Mouse (Mus musculus): Measurements from ENCODE around the gene Man1a. TPM values are rescaled to one million over a fixed set of nuclear protein-coding genes. Genes with fewer than 3 reads are reported as not detected.

The Man1a gene
- total RNA-seq, 2 experiments from 2014 or later = 23.4 to 25.8 TPM

GRCm38 (mm10) chr10:54017904-54018454 is 58.4 kb downstream of the Man1a start:
- DNase-seq (ENCODE audit: low spot score in 2 of 2) = no peak

- DNase-seq (ENCODE audit: low spot score in 2 of 2) = no peak
These were observed 62.2 kb downstream of the Man1a start for GRCm38 (mm10) chr10:54014116-54014758.

- DNase-seq (ENCODE audit: low spot score in 2 of 2) = no peak
These were observed 63.1 kb downstream of the Man1a start for GRCm38 (mm10) chr10:54013143-54013791.

DNA sequence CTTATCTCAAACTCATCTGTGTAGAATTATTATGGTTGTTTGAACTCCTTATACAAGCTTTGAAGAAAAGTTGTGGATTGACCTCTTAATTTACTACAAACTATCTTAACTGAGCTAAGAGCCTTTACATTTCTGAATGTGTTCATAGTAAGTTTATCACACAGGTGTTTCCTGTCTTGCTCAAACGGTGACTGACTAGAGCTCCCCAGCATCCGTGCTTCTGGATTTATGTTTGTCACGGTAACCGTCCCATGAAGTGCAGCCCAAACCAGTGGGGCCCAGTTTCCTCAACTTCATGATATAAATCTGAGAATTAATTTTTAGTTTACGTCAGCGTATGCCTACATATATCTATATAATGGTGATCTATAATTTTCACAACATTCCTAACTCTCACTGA is 67.3 kb downstream of the Man1a start:
- no peak for DNase-seq (ENCODE audit: low spot score in 2 of 2)

DNA sequence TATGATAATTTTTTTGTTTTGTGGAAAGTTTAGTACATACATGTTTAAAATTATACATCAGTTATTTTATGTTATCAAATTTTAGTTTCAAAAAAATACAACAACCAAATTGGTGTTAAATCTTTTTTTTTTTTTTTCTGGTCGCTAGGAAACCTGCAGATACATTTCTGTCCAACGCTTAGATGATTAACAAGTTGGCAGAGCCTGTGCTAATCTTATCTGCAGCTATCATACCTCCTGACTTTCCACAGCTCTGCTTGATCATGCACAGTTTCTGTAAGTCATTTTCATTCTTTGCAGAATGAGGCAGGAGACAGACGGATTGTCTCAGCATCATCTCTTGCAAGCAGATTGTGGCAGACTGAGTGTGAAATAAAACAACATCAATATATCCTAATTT is 69.5 kb downstream of the Man1a start:
- DNase-seq (ENCODE audit: low spot score in 2 of 2) = no peak

- no peak for DNase-seq (ENCODE audit: low spot score in 2 of 2)
These were observed 70.6 kb downstream of the Man1a start for GRCm38 (mm10) chr10:54005847-54006246.

GRCm38 (mm10) chr10:54002936-54003335 is 73.5 kb downstream of the Man1a start:
- no peak for DNase-seq (ENCODE audit: low spot score in 2 of 2)

- no peak for DNase-seq (ENCODE audit: low spot score in 2 of 2)
These were observed 79.1 kb downstream of the Man1a start for GRCm38 (mm10) chr10:53997301-53997700.

DNA sequence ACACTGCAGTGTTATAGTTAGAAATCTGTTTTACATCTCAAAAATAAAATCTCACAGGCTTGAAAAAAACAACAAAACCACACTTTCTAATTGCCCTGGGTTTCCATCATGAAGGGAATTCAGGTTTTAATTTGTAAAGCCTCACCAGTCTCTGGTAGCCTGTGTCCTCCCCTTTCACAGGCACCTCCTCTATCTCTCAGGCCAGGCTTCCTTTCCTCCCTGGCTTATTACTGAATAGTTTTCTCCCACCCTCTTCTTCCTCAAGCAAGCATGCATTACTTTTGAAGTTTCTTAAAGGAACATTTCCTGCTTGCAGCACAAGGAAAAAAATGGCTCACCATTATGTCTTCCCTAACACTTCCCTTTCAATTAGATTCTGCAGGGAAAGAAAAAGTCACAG is 80.2 kb downstream of the Man1a start:
- DNase-seq (ENCODE audit: low spot score in 2 of 2) = no peak

DNA sequence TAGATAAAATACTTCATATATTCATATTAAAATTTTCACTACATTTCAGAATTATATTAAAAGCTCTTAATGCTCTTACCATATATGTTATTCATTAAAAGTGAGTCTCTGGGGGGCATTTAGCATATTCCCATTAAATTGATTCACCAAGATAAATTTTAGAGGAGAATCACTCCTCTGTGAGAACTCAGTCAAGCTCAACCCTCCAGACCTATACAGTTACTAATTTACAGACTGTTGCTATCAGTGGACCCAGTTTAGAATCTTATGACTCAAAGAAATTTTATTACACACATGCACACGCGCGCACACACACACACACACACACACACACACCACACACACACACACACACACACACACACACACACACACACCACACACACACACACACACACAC is 81.8 kb downstream of the Man1a start:
- DNase-seq (ENCODE audit: low spot score in 2 of 2) = no peak

DNA sequence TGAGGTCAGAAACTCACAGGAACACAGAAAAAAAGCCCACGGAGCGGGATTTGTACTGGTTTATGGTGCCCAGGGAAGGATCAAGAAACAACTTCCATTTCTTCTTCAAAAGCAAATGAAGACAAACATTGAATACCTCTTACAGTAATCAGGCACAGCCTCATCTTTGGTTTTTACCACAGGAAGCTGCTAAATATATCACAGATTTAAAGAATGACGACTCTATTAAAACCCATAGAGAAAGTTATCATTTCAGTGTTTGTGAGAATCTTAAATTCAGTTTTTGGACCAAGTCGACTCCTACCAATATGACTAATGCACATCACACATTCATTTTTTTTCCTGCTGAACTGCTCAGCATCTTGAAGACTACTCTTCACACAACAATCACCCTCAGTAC is 86.0 kb downstream of the Man1a start:
- DNase-seq (ENCODE audit: low spot score in 2 of 2) = no peak

DNA sequence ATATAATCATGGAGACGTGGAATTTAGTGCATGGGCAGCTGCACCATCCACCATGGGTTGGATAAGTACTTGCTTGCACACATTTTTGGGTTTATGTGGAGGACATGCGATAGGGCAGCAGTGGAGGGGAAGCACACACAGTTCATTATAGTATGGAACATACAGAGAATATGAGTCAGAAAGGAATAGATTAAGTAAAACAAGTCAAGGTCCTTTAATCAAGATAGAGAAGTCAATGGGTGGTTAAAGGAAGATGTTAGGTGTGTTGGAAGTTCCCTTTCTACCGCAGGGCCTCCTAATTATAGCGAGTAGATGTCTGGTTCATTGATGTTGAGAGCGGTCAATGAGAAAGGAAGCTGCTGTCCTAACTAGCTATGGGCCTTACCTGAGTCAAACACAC is 91.5 kb downstream of the Man1a start:
- DNase-seq (ENCODE audit: low spot score in 2 of 2) = no peak

- DNase-seq (ENCODE audit: low spot score in 2 of 2) = no peak
These were observed 92.3 kb downstream of the Man1a start for GRCm38 (mm10) chr10:53984086-53984485.

GRCm38 (mm10) chr10:53978647-53979046 is 97.8 kb downstream of the Man1a start:
- no peak for DNase-seq (ENCODE audit: low spot score in 2 of 2)

GRCm38 (mm10) chr10:53974180-53974579 is 102.2 kb downstream of the Man1a start:
- no peak for DNase-seq (ENCODE audit: low spot score in 2 of 2)

DNA sequence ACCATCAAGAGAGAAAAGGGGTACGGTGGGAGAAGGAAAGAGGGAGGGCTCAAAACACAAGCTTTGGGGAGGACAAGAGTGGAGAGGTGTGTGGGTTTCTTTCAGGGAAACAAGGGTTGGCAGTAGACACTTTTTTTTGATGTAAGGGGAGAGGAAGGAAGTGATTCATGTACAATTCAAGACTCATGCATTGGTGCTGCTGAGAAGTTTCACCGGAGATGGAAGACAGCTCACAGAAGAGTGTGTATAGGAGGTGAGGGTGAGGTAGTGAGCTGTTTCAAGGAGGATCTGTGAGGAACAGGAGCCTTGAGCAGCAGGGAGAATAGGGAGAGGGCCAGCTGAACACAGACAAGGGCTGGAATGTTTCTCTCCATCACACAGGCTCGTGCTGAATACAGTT is 116.7 kb downstream of the Man1a start:
- no peak for DNase-seq (ENCODE audit: low spot score in 2 of 2)

GRCm38 (mm10) chr10:53941597-53941996 is 134.8 kb downstream of the Man1a start:
- DNase-seq (ENCODE audit: low spot score in 2 of 2) = no peak

DNA sequence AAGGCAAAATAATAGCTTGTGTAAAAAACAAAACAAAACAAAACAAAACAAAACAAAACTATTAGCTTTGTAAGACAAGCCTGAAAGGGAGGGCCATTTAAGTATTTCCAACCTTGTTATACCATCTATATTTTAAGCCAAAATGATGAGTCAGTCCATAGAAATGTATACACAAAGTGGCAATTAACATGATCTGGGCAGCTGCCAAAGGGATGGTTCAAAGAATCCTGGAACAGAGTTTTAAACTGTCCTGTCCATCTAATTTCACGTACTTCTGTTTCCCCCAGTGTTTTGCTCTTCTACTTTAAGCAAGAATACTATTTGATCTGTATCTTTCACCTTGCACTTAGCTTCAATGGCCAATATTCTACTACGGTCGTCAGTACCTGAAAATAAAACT is 138.2 kb downstream of the Man1a start:
- no peak for DNase-seq (ENCODE audit: low spot score in 2 of 2)

GRCm38 (mm10) chr10:53936078-53936477 is 140.3 kb downstream of the Man1a start:
- DNase-seq (ENCODE audit: low spot score in 2 of 2) = no peak

DNA sequence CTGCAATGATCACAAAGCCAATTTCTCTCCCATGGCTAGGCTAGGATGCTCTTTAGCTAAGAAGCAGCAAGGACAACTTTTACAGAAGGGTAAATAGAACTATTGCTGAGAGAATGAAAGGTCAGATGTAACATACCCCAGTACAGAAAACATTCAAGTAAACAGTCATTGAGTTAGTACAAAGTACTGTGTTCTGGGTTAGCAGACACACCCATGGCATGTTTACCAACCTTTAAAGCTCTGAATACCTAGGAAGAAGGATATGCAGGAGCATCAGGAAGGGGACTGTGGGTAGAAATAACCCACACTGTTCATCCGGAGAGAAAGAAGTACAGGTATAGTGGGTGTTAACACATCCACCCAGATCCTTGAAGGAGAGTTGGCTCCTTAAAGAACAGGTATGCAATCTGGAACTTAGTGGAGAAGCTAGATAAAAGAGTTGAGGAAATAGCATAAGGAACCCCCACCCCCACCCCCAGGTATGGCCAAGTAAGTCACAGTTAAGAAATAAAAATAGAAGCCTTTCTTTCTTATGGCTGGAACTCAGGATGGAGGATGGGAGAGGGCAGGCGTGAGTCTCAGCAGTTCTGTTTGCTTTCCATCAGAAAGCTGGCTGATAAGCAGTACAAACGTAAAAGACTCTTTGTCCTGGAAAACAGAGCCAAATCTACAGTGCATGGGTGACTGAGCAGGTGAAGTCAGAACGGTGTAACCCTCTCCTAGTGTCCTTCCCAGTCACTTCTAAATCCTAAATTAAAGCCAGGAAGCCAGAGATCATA is 146.5 kb downstream of the Man1a start:
- DNase-seq (ENCODE audit: low spot score in 2 of 2) = no peak

- no peak for DNase-seq (ENCODE audit: low spot score in 2 of 2)
These were observed 148.5 kb downstream of the Man1a start for GRCm38 (mm10) chr10:53927904-53928303.

GRCm38 (mm10) chr10:53925456-53925855 is 151.0 kb downstream of the Man1a start:
- no peak for DNase-seq (ENCODE audit: low spot score in 2 of 2)
